Mouse (Mus musculus) ovary, adult 10 weeks (tissue): ENCODE data around the gene Cnpy4. TPM values are rescaled to one million over a fixed set of nuclear protein-coding genes. Genes with fewer than 3 reads are reported as not detected.

Experiments used
- polyA plus RNA-seq: library from polyadenylated mRNA; stranded (reverse); fragments of 350-450 nt; fragmentation: Illumina TruSeq; extraction: RNeasy Lipid Tissue Mini Kit (QIAGEN cat#74804); gene quantifications from one replicate; pipeline ENCODE4 v1.2.3, GENCODE M21; 2014

Gene Cnpy4
- polyA plus RNA-seq, result 35.7 TPM

DNA sequence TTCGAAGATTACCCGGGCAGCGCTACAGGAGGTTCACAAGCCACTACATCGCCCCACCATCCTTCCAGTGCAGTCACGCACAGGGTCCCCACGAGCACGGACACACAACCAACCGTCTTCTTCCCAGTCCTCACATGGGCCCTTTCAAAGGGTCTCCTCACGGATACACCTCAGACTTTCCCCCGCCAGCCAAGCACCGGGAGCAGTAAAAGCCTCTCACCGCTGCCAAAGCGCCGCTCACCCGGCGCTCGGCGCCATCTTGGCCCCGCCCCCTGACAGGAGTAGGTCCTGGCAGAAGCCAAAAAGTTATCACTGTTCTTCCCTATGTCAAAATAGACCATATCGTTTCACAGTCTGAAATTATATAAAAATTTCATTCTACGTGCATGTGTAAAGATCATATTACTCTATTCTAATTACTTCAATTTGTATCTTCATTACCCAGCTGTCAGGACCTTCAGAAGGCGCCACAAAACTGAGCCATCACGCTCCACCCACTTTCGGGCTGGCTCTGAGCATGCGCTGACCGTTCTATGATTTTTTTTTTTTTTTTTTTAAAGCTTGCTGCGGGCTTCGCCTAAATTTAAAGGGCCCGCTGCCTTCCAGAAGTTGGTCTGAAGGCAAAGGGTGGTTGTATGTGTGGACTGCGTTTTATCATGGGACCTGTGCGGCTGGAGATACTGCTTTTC lies at the start of gene Cnpy4, which contains the start of gene Taf6:
Gene Cnpy4 (plus strand): TSS at position 536 of the 689 bp plus-strand sequence.
Gene Taf6 (minus strand): TSS at position 502 of the 689 bp plus-strand sequence.

DNA sequence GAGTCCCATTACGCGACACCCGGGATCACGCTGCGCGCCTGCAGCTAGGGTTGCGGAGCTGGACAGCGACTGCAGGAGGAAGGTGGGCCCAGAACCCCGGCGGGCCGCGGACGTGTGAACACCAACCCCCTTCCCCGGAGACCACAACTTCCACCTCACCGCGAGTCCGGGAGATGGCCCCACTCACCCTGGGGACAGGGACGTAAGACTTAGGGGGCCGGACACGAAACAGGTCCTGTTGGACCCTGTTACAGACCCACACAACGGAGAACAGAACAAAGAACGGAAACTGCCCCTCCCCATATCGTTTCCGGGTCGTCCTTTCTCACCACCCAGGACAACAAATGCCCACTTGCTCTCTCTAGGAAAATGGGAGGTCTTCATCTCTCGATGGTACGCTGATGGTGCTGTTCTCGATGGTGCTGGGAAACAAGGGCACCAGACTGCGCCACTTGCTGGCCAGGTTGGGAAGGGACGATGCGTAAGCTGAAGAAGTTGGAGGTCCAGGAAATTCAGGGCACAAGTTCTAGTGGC lies 31.8 kb upstream of the Cnpy4 start, which contains the start of gene Zfp113:
Gene Zfp113 (minus strand): TSS at position 302 of the 534 bp plus-strand sequence.

DNA sequence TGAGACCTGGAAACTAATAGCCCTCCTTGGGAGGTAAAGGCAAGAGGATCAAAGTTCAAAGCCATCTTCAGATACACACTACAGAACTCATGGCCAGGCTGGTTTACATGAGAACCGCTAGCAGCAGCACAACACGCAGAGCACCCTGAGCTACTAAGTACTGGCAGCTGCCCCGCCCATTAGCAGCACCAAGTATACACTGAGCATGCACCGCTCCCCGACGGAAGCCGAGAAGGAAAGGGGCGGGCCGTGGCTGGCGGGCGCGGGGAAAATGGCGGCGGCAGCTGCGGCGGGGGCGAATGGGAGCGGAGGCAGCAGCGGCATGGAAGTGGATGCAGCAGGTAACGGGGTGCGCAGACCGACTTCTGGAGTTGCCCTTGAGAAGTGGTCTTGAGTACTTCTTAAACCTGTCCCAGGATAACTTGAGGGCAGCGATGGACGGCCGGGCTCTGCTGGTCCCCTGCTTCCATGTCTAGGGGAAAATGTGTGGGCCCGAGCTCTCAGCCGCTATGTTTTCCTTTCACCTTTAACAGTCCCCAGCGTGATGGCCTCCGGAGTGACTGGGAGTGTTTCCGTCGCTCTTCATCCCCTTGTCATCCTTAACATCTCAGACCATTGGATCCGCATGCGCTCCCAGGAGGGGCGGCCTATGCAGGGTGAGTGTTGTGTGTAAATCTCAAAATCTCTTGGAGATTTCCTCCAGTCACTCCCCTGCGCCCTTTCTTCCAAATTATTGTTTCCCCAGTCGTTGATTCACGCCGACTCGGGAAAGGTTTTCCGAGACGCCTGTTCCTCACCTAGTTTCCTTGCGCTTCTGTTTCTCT lies 26.2 kb upstream of the Cnpy4 start, which contains the start of gene Cops6:
Gene Cops6 (plus strand): TSS at position 230 of the 824 bp plus-strand sequence.

DNA sequence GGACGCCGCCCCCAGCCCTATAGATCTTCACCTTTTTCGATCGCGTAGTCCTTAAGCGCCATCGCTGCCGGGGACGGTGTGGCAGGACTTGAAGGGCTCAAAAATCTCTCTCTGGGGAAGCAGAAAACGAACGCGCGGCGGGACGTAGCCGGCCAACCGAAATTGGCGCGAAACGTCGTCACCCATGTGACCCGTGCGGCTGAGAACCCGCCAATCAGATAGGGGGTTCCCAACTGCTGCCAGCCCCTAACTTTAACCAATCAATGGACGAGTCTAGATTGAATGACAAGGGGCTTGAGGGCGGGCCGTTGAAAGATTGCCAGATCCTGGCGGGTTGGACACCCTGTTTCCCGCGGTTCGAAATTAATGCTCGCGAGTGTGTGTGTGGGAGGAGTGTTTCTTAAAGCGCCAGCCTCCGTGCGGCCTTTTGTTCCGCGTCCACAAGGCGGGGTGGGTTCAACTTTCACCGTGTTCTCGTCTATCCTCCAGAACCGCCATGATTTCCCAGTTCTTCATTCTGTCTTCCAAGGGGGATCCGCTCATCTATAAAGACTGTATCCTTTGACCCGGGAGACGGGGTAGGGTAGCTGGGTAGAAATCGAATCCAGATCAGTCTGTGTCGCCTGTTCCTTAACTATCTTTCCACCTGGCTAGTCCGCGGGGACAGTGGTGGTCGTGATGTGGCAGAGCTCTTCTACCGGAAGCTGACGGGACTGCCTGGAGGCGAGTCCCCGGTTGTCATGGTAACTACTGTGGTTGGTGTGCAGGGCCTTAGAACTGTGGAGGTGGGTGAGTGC lies 15.4 kb upstream of the Cnpy4 start, which contains the start of the genes Ap4m1 and Mcm7:
Gene Ap4m1 (plus strand): TSS at position 308 of the 797 bp plus-strand sequence.
Gene Mcm7 (minus strand): TSS at position 728 of the 797 bp plus-strand sequence.

DNA sequence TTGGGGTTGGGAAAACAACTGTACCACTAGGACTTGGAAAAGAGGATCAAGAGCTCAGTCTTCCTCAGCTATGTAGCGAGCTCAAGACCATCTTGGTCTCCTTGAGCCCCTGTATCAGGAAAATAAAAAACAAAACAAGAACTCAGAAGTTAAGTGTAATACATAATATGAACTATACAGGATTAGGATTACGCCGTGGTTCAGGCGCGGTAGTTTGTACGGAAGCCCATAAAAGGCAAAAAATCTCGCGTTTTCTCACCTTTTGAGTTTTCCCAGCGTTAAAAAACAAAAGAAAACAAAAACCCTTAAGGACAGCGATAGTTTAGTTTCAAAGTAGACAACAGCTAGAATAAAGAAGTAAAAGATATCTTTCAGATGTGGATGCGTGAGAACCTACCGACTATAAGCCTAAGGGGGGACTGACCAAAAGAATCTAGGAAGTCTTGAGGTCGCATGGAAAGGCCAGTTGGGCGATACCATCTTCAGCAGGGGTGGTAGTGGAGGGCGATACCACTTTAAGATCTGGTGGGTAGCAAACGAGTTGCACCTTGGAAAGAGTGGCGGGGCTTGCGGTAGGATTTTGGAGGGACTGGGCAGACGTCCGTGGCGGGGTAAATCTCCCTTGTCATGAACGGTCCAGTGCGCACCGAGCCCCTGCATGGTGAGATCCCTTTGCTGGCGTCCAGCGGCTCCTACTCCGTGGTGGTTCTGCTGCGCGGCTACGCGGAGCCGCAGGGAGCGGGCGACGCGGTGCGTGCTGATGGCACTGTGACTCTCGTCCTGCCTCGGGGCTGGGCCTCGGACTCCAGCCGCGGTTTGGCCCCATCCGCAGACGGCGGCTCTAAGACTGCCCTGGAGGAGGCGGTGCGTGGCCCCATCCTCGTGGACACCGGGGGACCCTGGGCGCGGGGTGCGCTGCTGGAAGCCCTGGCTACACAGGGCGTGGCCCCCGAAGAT lies 6.8 kb downstream of the Cnpy4 start, which contains the start of gene Mblac1:
Gene Mblac1 (plus strand): TSS at position 544 of the 957 bp plus-strand sequence.

DNA sequence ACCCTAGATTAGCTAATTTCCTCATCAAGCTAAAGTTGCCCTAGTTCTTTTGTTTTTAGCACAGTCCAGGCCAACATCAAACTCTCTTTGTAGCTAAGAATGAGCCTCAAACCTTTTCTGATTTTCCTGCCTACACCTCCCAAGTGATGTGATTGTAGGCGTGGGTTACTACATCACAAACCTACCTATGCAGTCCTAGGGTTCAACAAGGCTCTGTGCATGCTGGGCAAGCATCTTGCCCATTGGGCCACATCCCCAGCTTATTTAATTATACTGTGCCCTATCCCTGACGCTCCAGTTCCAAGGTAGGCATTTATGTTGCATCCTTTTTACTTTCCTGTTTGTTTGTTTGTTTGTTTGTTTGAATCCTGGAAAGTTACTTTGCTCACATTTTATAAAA lies 38.4 kb downstream of the Cnpy4 start, which contains the start of gene Nxpe5:
Gene Nxpe5 (plus strand): TSS at position 199 of the 400 bp plus-strand sequence.

Other genes starting within 250 kb of the Cnpy4 start
- 6.4 TPM for gene Gjc3, start 224.4 kb upstream of the Cnpy4 start, polyA plus RNA-seq
- not detected for gene Azgp1, start 206.0 kb upstream of the Cnpy4 start, polyA plus RNA-seq
- gene Smok3a, start 166.2 kb upstream of the Cnpy4 start, polyA plus RNA-seq, result not detected
- not detected for gene Smok3b, start 166.1 kb upstream of the Cnpy4 start, polyA plus RNA-seq
- gene Smok3c, start 134.3 kb upstream of the Cnpy4 start, polyA plus RNA-seq, result not detected
- gene Zkscan1, start 102.4 kb upstream of the Cnpy4 start, polyA plus RNA-seq, result 67.3 TPM
- gene Zscan21, start 70.6 kb upstream of the Cnpy4 start, polyA plus RNA-seq, result 20.4 TPM
- gene Zfp113, start 31.7 kb upstream of the Cnpy4 start, polyA plus RNA-seq, result 36.9 TPM
- gene Cops6, start 26.4 kb upstream of the Cnpy4 start, polyA plus RNA-seq, result 66.2 TPM
- gene Ap4m1, start 15.5 kb upstream of the Cnpy4 start, polyA plus RNA-seq, result 4.1 TPM
- 28.4 TPM for gene Mcm7, start 15.1 kb upstream of the Cnpy4 start, polyA plus RNA-seq
- gene Taf6, start within 50 bp of the Cnpy4 start, polyA plus RNA-seq, result 3.8 TPM
- 0.48 TPM for gene Mblac1, start 6.8 kb downstream of the Cnpy4 start, polyA plus RNA-seq
- gene Nxpe5, start 38.4 kb downstream of the Cnpy4 start, polyA plus RNA-seq, result 0.54 TPM
- not detected for gene Lamtor4, start 68.0 kb downstream of the Cnpy4 start, polyA plus RNA-seq
- gene BC037034, start 76.5 kb downstream of the Cnpy4 start, polyA plus RNA-seq, result 0.51 TPM
- 0.54 TPM for gene Gal3st4, start 85.4 kb downstream of the Cnpy4 start, polyA plus RNA-seq
- gene Gm43720, start 92.5 kb downstream of the Cnpy4 start, polyA plus RNA-seq, result not detected
- gene Gpc2, start 92.5 kb downstream of the Cnpy4 start, polyA plus RNA-seq, result 1.1 TPM
- gene Stag3, start 92.8 kb downstream of the Cnpy4 start, polyA plus RNA-seq, result 0.68 TPM
- not detected for gene Pvrig, start 154.5 kb downstream of the Cnpy4 start, polyA plus RNA-seq